Mouse (Mus musculus) hindbrain, embryonic 15.5 days (tissue): Measurements from ENCODE around the gene Tollip. TPM values are rescaled to one million over a fixed set of nuclear protein-coding genes. Genes with fewer than 3 reads are reported as not detected.

Experiments used
- ATAC-seq: fragments of 200-750 bp; cut with Nextera tagmentation; 2 replicates; pipeline ENCODE4 v1.8.0; 2017; ENCODE audit warnings: low read depth, moderate number of reproducible peaks, moderate TSS enrichment; ENCODE audit not compliant: low FRiP score
- H3K27ac ChIP-seq: fragments of 300-500 bp; sonication (generic); replicated peaks from 2 replicates; pipeline ENCODE4 v1.5.1; 2015; ENCODE audit warnings: mild to moderate bottlenecking, inconsistent platforms
- H3K27me3 ChIP-seq: fragments of 300-500 bp; sonication (generic); 2 replicates; pipeline ENCODE4 v1.6.1; 2015; ENCODE audit warnings: control low read depth, inconsistent platforms
- H3K36me3 ChIP-seq: fragments of 300-500 bp; sonication (generic); 2 replicates; pipeline ENCODE4 v1.6.1; 2015; ENCODE audit warnings: control low read depth, inconsistent platforms
- H3K4me1 ChIP-seq: fragments of 300-500 bp; sonication (generic); replicated peaks from 2 replicates; pipeline ENCODE4 v1.6.1; 2015; ENCODE audit warnings: control low read depth, inconsistent platforms
- H3K4me2 ChIP-seq: fragments of 300-500 bp; sonication (generic); 2 replicates; pipeline ENCODE4 v1.6.1; 2015; ENCODE audit warnings: moderate library complexity, mild to moderate bottlenecking, inconsistent platforms
- H3K4me3 ChIP-seq: fragments of 300-500 bp; sonication (generic); 2 replicates; pipeline ENCODE4 v1.5.1; 2015; ENCODE audit warnings: mild to moderate bottlenecking, inconsistent platforms
- H3K9ac ChIP-seq: fragments of 300-500 bp; sonication (generic); 2 replicates; pipeline ENCODE4 v1.6.1; 2015; ENCODE audit warnings: inconsistent platforms
- H3K9me3 ChIP-seq: fragments of 300-500 bp; sonication (generic); 2 replicates; pipeline ENCODE4 v1.6.1; 2016; ENCODE audit warnings: control low read depth, inconsistent platforms
- WGBS: fragments of 180-500 bp; shearing (Covaris S2); methylation state at CpG from one replicate; pipeline ENCODE4 v1.1.7; 2015; 5-methylcytosine and 5-hydroxymethylcytosine counted together
- polyA plus RNA-seq: library from polyadenylated mRNA; unstranded; fragments of >200 nt; fragmentation: Nextera tagmentation; extraction: Ambion mirVana; gene quantifications from 2 replicates; pipeline ENCODE4 v1.2.1, GENCODE M21; 2015

The Tollip gene
- polyA plus RNA-seq, result 75.7 and 80.3 TPM in 2 replicates

- H3K9me3 ChIP-seq, result no peaks in the 10 kb centered on the region
- H3K4me3 ChIP-seq, result no peak within 1 kb of the TSS
- H3K4me2 ChIP-seq, result no peak within 1 kb of the TSS
- WGBS, result 92% methylated on average over 2 of the region's 2 CpGs
- H3K36me3 ChIP-seq, result no peaks in the 10 kb centered on the region
- H3K9ac ChIP-seq, result no peak within 1 kb of the TSS
- ATAC-seq, result no peak
- H3K27ac ChIP-seq, result no peak within 1 kb of the TSS
- no peaks in the 10 kb centered on the region for H3K27me3 ChIP-seq
- H3K4me1 ChIP-seq, result no peaks in the 10 kb centered on the region
Measured at GRCm38 (mm10) chr7:141918407-141918806, at the start of gene Tollip. Tollip (minus strand) TSS chr7:141918507.

- no peak overlapping the region for H3K27ac ChIP-seq
- peaks cover 83% of the 10 kb centered on the region for H3K4me1 ChIP-seq
- no peak overlapping the region for H3K9ac ChIP-seq
- no peaks in the 10 kb centered on the region for H3K27me3 ChIP-seq
- 85% methylated on average over 2 of the region's 2 CpGs for WGBS
- H3K4me3 ChIP-seq, result no peak overlapping the region
- no peaks in the 10 kb centered on the region for H3K9me3 ChIP-seq
- no peak for ATAC-seq
- H3K4me2 ChIP-seq, result no peak overlapping the region
- H3K36me3 ChIP-seq, result no peaks in the 10 kb centered on the region
Measured at GRCm38 (mm10) chr7:141966281-141966680, 48.0 kb upstream of the Tollip start.

- no peaks in the 10 kb centered on the region for H3K27me3 ChIP-seq
- H3K4me1 ChIP-seq, result peaks cover 81% of the 10 kb centered on the region
- WGBS, result 86% methylated on average over 3 of the region's 3 CpGs
- no peak overlapping the region for H3K4me2 ChIP-seq
- H3K4me3 ChIP-seq, result no peak overlapping the region
- H3K36me3 ChIP-seq, result no peaks in the 10 kb centered on the region
- peak; percentile 12; the same call in 1 of the 2 replicates for ATAC-seq
- H3K9ac ChIP-seq, result no peak overlapping the region
- H3K9me3 ChIP-seq, result no peaks in the 10 kb centered on the region
- no peak overlapping the region for H3K27ac ChIP-seq
Measured at GRCm38 (mm10) chr7:141962521-141962920, 44.2 kb upstream of the Tollip start.

- Histone ChIP-seq H3K36me3 (no peaks in the 10 kb centered on the region), H3K27me3 (no peaks in the 10 kb centered on the region), H3K4me1 (peaks cover 84% of the 10 kb centered on the region), H3K9me3 (no peaks in the 10 kb centered on the region), H3K9ac (no peak overlapping the region), H3K27ac (no peak overlapping the region), H3K4me2 (no peak overlapping the region), H3K4me3 (no peak overlapping the region)
- WGBS, result 61% methylated on average over 3 of the region's 3 CpGs
- ATAC-seq, result no peak
Measured at GRCm38 (mm10) chr7:141961491-141961890, 43.2 kb upstream of the Tollip start.

- H3K27me3 ChIP-seq, result no peaks in the 10 kb centered on the region
- H3K36me3 ChIP-seq, result no peaks in the 10 kb centered on the region
- no peak for ATAC-seq
- no peak overlapping the region for H3K9ac ChIP-seq
- peaks cover 84% of the 10 kb centered on the region for H3K4me1 ChIP-seq
- no peak overlapping the region for H3K4me3 ChIP-seq
- WGBS, result 88% methylated on average over 2 of the region's 2 CpGs
- H3K27ac ChIP-seq, result no peak overlapping the region
- no peak overlapping the region for H3K4me2 ChIP-seq
- no peaks in the 10 kb centered on the region for H3K9me3 ChIP-seq
Measured at GRCm38 (mm10) chr7:141960926-141961325, 42.6 kb upstream of the Tollip start.

GRCm38 (mm10) chr7:141959133-141959532 is 40.8 kb upstream of the Tollip start:
- peaks cover 91% of the 10 kb centered on the region for H3K4me1 ChIP-seq
- no peak overlapping the region for H3K9ac ChIP-seq
- H3K4me2 ChIP-seq, result no peak overlapping the region
- WGBS, result 85% methylated on average over 1 of the region's 1 CpGs
- H3K27me3 ChIP-seq, result no peaks in the 10 kb centered on the region
- no peaks in the 10 kb centered on the region for H3K9me3 ChIP-seq
- H3K4me3 ChIP-seq, result no peak overlapping the region
- no peak for ATAC-seq
- H3K36me3 ChIP-seq, result no peaks in the 10 kb centered on the region
- H3K27ac ChIP-seq, result no peak overlapping the region

GRCm38 (mm10) chr7:141958211-141958610 is 39.9 kb upstream of the Tollip start:
- no peak overlapping the region for H3K9ac ChIP-seq
- H3K4me3 ChIP-seq, result no peak overlapping the region
- no peaks in the 10 kb centered on the region for H3K36me3 ChIP-seq
- peaks cover 97% of the 10 kb centered on the region for H3K4me1 ChIP-seq
- H3K9me3 ChIP-seq, result no peaks in the 10 kb centered on the region
- no peaks in the 10 kb centered on the region for H3K27me3 ChIP-seq
- WGBS, result 90% methylated on average over 2 of the region's 2 CpGs
- no peak for ATAC-seq
- H3K27ac ChIP-seq, result no peak overlapping the region
- H3K4me2 ChIP-seq, result no peak overlapping the region

- no peak overlapping the region for H3K4me3 ChIP-seq
- H3K9me3 ChIP-seq, result no peaks in the 10 kb centered on the region
- ATAC-seq, result peak; percentile 38; the same call in 1 of the 2 replicates
- H3K4me2 ChIP-seq, result no peak overlapping the region
- no peaks in the 10 kb centered on the region for H3K27me3 ChIP-seq
- peaks cover 97% of the 10 kb centered on the region for H3K4me1 ChIP-seq
- H3K9ac ChIP-seq, result no peak overlapping the region
- WGBS, result 70% methylated on average over 4 of the region's 4 CpGs
- H3K27ac ChIP-seq, result 0 out of 2 replicates have a peak overlapping the region, but pooled peaks have one; percentile 22
- H3K36me3 ChIP-seq, result no peaks in the 10 kb centered on the region
Measured at GRCm38 (mm10) chr7:141957524-141958051, 39.3 kb upstream of the Tollip start.

GRCm38 (mm10) chr7:141956174-141956566 is 37.9 kb upstream of the Tollip start:
- Histone ChIP-seq H3K27ac (no peak overlapping the region), H3K4me2 (no peak overlapping the region), H3K9ac (no peak overlapping the region), H3K27me3 (no peaks in the 10 kb centered on the region), H3K4me3 (no peak overlapping the region), H3K4me1 (peaks cover 97% of the 10 kb centered on the region), H3K36me3 (0 out of 2 replicates have a peak, but pooled peaks cover 5% of the 10 kb centered on the region), H3K9me3 (no peaks in the 10 kb centered on the region)
- WGBS, result 63% methylated on average over 8 of the region's 8 CpGs
- no peak for ATAC-seq

GRCm38 (mm10) chr7:141955565-141956173 is 37.4 kb upstream of the Tollip start:
- Histone ChIP-seq H3K4me1 (peaks cover 96% of the 10 kb centered on the region), H3K4me2 (no peak overlapping the region), H3K36me3 (0 out of 2 replicates have a peak, but pooled peaks cover 5% of the 10 kb centered on the region), H3K27ac (no peak overlapping the region), H3K9ac (no peak overlapping the region), H3K27me3 (no peaks in the 10 kb centered on the region), H3K4me3 (no peak overlapping the region), H3K9me3 (no peaks in the 10 kb centered on the region)
- 57% methylated on average over 5 of the region's 5 CpGs for WGBS
- ATAC-seq, result no peak

- H3K27ac ChIP-seq, result no peak overlapping the region
- ATAC-seq, result no peak
- H3K36me3 ChIP-seq, result 0 out of 2 replicates have a peak, but pooled peaks cover 5% of the 10 kb centered on the region
- WGBS, result 75% methylated on average over 6 of the region's 6 CpGs
- H3K4me2 ChIP-seq, result no peak overlapping the region
- no peak overlapping the region for H3K4me3 ChIP-seq
- H3K27me3 ChIP-seq, result no peaks in the 10 kb centered on the region
- 0 out of 2 replicates have a peak overlapping the region, but pooled peaks have one; percentile 1 for H3K9ac ChIP-seq
- H3K4me1 ChIP-seq, result peaks cover 82% of the 10 kb centered on the region
- H3K9me3 ChIP-seq, result no peaks in the 10 kb centered on the region
Measured at GRCm38 (mm10) chr7:141953616-141954015, 35.3 kb upstream of the Tollip start.

GRCm38 (mm10) chr7:141952920-141953319 is 34.6 kb upstream of the Tollip start:
- H3K27me3 ChIP-seq, result no peaks in the 10 kb centered on the region
- H3K36me3 ChIP-seq, result 0 out of 2 replicates have a peak, but pooled peaks cover 5% of the 10 kb centered on the region
- no peaks in the 10 kb centered on the region for H3K9me3 ChIP-seq
- H3K4me2 ChIP-seq, result no peak overlapping the region; the same call in 1 of the 2 replicates
- H3K4me3 ChIP-seq, result no peak overlapping the region
- no peak overlapping the region for H3K27ac ChIP-seq
- peaks cover 84% of the 10 kb centered on the region for H3K4me1 ChIP-seq
- ATAC-seq, result no peak
- WGBS, result 75% methylated on average over 4 of the region's 4 CpGs
- no peak overlapping the region for H3K9ac ChIP-seq
